Mouse (Mus musculus) C2C12 (cell line): ENCODE results near the gene Cgnl1.

Source experiments
- CEBPB ChIP-seq: IDR thresholded peaks from one replicate; pipeline ENCODE4 v1.6.1; 2011; ENCODE audit warnings: low read depth, mild to moderate bottlenecking, control low read depth, moderate library complexity
- CTCF ChIP-seq: IDR thresholded peaks from one replicate; pipeline ENCODE4 v1.5.1; 2011; ENCODE audit not compliant: control insufficient read depth, insufficient read depth, insufficient read length
- MAX ChIP-seq: IDR thresholded peaks from one replicate; pipeline ENCODE4 v1.6.1; 2011; ENCODE audit warnings: mild to moderate bottlenecking, control low read depth
- MYOG ChIP-seq: IDR thresholded peaks from one replicate; pipeline ENCODE4 v1.6.1; 2011; ENCODE audit not compliant: control insufficient read depth, insufficient read length; ENCODE audit errors: extremely low read depth
- USF1 ChIP-seq: IDR thresholded peaks from one replicate; pipeline ENCODE4 v1.6.1; 2011; ENCODE audit warnings: low read depth, mild to moderate bottlenecking, control low read depth, moderate library complexity

DNA sequence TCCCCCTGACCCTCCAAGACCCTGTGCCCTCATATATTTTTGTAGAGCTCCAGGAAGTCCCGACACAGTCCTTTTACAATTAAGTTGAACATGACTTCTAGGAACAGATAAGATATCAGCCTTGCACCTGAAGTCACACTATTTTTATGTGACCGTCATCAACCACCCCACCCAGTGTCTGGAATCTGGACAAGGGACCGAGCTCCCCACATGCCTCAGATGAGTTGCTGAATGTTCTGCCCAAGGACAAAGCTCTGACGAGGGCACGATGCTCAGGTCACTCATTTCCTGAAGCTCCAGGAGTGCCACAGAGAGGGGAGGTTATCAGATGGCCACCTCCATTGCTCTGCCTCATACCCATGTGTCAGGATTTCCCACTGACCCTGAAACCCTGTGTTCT lies 100.7 kb downstream of the Cgnl1 start:
- no peak for TF ChIP-seq CTCF
- no peak for TF ChIP-seq USF1
- no peak for TF ChIP-seq MAX
- no peak for TF ChIP-seq CEBPB
- TF ChIP-seq MYOG: no peak
